Mouse (Mus musculus) large intestine, adult 2 months (tissue): ENCODE results near the gene Tcf12. TPM values are rescaled to one million over a fixed set of nuclear protein-coding genes. Genes with fewer than 3 reads are reported as not detected.
A peak's percentile ranks its signal among the peaks of the same experiment; 100 is the strongest.

Experiments used
- DNase-seq: peaks from one replicate; pipeline ENCODE4 v3.0.0-alpha.2; 2012; ENCODE audit warnings: low read depth, low spot score
- WGBS: fragments of 180-500 bp; shearing (Covaris S2); methylation state at CpG from one replicate; pipeline ENCODE4 v1.1.7; 2018; 5-methylcytosine and 5-hydroxymethylcytosine counted together
- polyA plus RNA-seq: library from polyadenylated mRNA; depleted of rRNA; stranded (reverse); fragments of >200 nt; gene quantifications from 2 replicates; pipeline ENCODE4 v1.2.3, GENCODE M21; 2012

Gene Tcf12
- polyA plus RNA-seq, 1 experiment = 35.7 TPM

- DNase-seq = no peak
- WGBS = 50% methylated on average over 1 of the region's 1 CpGs
Observed at GRCm38 (mm10) chr9:71990376-71990775, 121.3 kb downstream of the Tcf12 start.

- WGBS = 31% methylated on average over 1 of the region's 1 CpGs
- DNase-seq = no peak
Observed at GRCm38 (mm10) chr9:71989663-71990062, 122.0 kb downstream of the Tcf12 start.

GRCm38 (mm10) chr9:71986716-71987115, 125.0 kb downstream of the Tcf12 start:
- DNase-seq = no peak
- 97% methylated on average over 2 of the region's 2 CpGs for WGBS

GRCm38 (mm10) chr9:71982826-71983225, 128.8 kb downstream of the Tcf12 start:
- DNase-seq = no peak
- 86% methylated on average over 1 of the region's 1 CpGs for WGBS

- WGBS = 38% methylated on average over 3 of the region's 3 CpGs
- DNase-seq = peak; percentile 55
Observed at GRCm38 (mm10) chr9:71981071-71981470, 130.6 kb downstream of the Tcf12 start.

GRCm38 (mm10) chr9:71980579-71980978, 131.1 kb downstream of the Tcf12 start:
- WGBS = 29% methylated on average over 2 of the region's 2 CpGs
- peak; percentile 28 for DNase-seq

GRCm38 (mm10) chr9:71978886-71979285, 132.8 kb downstream of the Tcf12 start:
- 82% methylated on average over 3 of the region's 3 CpGs for WGBS
- no peak for DNase-seq

GRCm38 (mm10) chr9:71976034-71976433, 135.6 kb downstream of the Tcf12 start:
- WGBS = 62% methylated on average over 6 of the region's 6 CpGs
- no peak for DNase-seq

- WGBS = 82% methylated on average over 4 of the region's 4 CpGs
- DNase-seq = no peak
Observed at GRCm38 (mm10) chr9:71975141-71975540, 136.5 kb downstream of the Tcf12 start.

GRCm38 (mm10) chr9:71974541-71974959, 137.1 kb downstream of the Tcf12 start:
- no peak for DNase-seq
- 55% methylated on average over 2 of the region's 2 CpGs for WGBS

- 78% methylated on average over 4 of the region's 4 CpGs for WGBS
- DNase-seq = no peak
Observed at GRCm38 (mm10) chr9:71964039-71964438, 147.6 kb downstream of the Tcf12 start.

- no peak for DNase-seq
Observed at GRCm38 (mm10) chr9:71960026-71960396, 151.7 kb downstream of the Tcf12 start.

- WGBS = 58% methylated on average over 11 of the region's 11 CpGs
- DNase-seq = no peak
Observed at GRCm38 (mm10) chr9:71959259-71960025, 152.2 kb downstream of the Tcf12 start.

- no peak for DNase-seq
- 21% methylated on average over 2 of the region's 2 CpGs for WGBS
Observed at GRCm38 (mm10) chr9:71953217-71953616, 158.5 kb downstream of the Tcf12 start.

- no peak for DNase-seq
- WGBS = 35% methylated on average over 1 of the region's 1 CpGs
Observed at GRCm38 (mm10) chr9:71952621-71953076, 159.0 kb downstream of the Tcf12 start.

- DNase-seq = no peak
- WGBS = 75% methylated on average over 2 of the region's 2 CpGs
Observed at GRCm38 (mm10) chr9:71951926-71952325, 159.7 kb downstream of the Tcf12 start.

- WGBS = 73% methylated on average over 4 of the region's 4 CpGs
- DNase-seq = no peak
Observed at GRCm38 (mm10) chr9:71951341-71951740, 160.3 kb downstream of the Tcf12 start.

- WGBS = 80% methylated on average over 4 of the region's 4 CpGs
- no peak for DNase-seq
Observed at GRCm38 (mm10) chr9:71944801-71945200, 166.9 kb downstream of the Tcf12 start.

- no peak for DNase-seq
Observed at GRCm38 (mm10) chr9:71942424-71942823, 169.2 kb downstream of the Tcf12 start.

- no peak for DNase-seq
Observed at GRCm38 (mm10) chr9:71940016-71940415, 171.7 kb downstream of the Tcf12 start.

GRCm38 (mm10) chr9:71936199-71936598, 175.5 kb downstream of the Tcf12 start:
- no peak for DNase-seq
- WGBS = 29% methylated on average over 1 of the region's 1 CpGs

- 80% methylated on average over 3 of the region's 3 CpGs for WGBS
- no peak for DNase-seq
Observed at GRCm38 (mm10) chr9:71934833-71935232, 176.8 kb downstream of the Tcf12 start.
